Mouse (Mus musculus) spleen, postnatal 36 days (tissue): ENCODE data around the gene Gmip.

ENCODE experiments used
- DNase-seq, 2 experiments: peaks; one replicate each; pipeline ENCODE4 v3.0.0; 2022; ENCODE audit warnings: low spot score in 2 of 2, mixed read lengths in 1 of 2

Gmip gene

GRCm38 (mm10) chr8:69808094-69808863 lies at the start of gene Gmip:
Gmip (plus strand) TSS chr8:69808679.
- peak; percentile 91 for DNase-seq

- DNase-seq: no peak
Observed at GRCm38 (mm10) chr8:69761814-69762445, 46.5 kb upstream of the Gmip start.

- DNase-seq: no peak
Observed at GRCm38 (mm10) chr8:69771221-69771620, 37.3 kb upstream of the Gmip start.

GRCm38 (mm10) chr8:69772106-69772505 lies 36.4 kb upstream of the Gmip start:
- DNase-seq: no peak

- DNase-seq: peak; percentile 91 to 94
Observed at GRCm38 (mm10) chr8:69774503-69775148, 33.9 kb upstream of the Gmip start, which contains the start of gene Gm20422. Gm20422 (minus strand) TSS chr8:69774886.

- no peak for DNase-seq
Observed at GRCm38 (mm10) chr8:69775149-69775534, 33.3 kb upstream of the Gmip start.

GRCm38 (mm10) chr8:69777111-69777510 lies 31.4 kb upstream of the Gmip start:
- no peak for DNase-seq

GRCm38 (mm10) chr8:69789105-69789504 lies 19.4 kb upstream of the Gmip start:
- no peak for DNase-seq

- DNase-seq: no peak
Observed at GRCm38 (mm10) chr8:69789731-69790130, 18.7 kb upstream of the Gmip start.

- DNase-seq: no peak
Observed at GRCm38 (mm10) chr8:69790364-69790763, 18.1 kb upstream of the Gmip start.

- DNase-seq: peak; percentile 90 to 92
Observed at GRCm38 (mm10) chr8:69790773-69791367, 17.6 kb upstream of the Gmip start, which contains the start of the genes Atp13a1 and Zfp866. Atp13a1 (plus strand) TSS chr8:69791163. Zfp866 (minus strand) TSS chr8:69791178.

- peak; percentile 32 to 36 for DNase-seq
Observed at GRCm38 (mm10) chr8:69791415-69792068, 16.9 kb upstream of the Gmip start.

GRCm38 (mm10) chr8:69793666-69794065 lies 14.8 kb upstream of the Gmip start:
- no peak for DNase-seq

GRCm38 (mm10) chr8:69794096-69794495 lies 14.4 kb upstream of the Gmip start:
- no peak for DNase-seq

GRCm38 (mm10) chr8:69794901-69795300 lies 13.6 kb upstream of the Gmip start:
- DNase-seq: no peak

GRCm38 (mm10) chr8:69796721-69797345 lies 11.6 kb upstream of the Gmip start:
- DNase-seq: no peak

GRCm38 (mm10) chr8:69797661-69798060 lies 10.8 kb upstream of the Gmip start:
- no peak for DNase-seq

- no peak for DNase-seq
Observed at GRCm38 (mm10) chr8:69799261-69799660, 9.2 kb upstream of the Gmip start.

- no peak for DNase-seq
Observed at GRCm38 (mm10) chr8:69799946-69800345, 8.5 kb upstream of the Gmip start.

GRCm38 (mm10) chr8:69801796-69802195 lies 6.7 kb upstream of the Gmip start:
- no peak for DNase-seq

GRCm38 (mm10) chr8:69802216-69802615 lies 6.3 kb upstream of the Gmip start:
- no peak for DNase-seq
